Mouse (Mus musculus): ENCODE measurements around the gene Clcn5. TPM values are rescaled to one million over a fixed set of nuclear protein-coding genes. Genes with fewer than 3 reads are reported as not detected.

Clcn5 gene
- polyA plus RNA-seq, 1 experiment from 2014 or later, result 13.6 TPM

- peak overlapping the region; percentile 45 for H3K9ac ChIP-seq
- H3K4me2 ChIP-seq, result peak overlapping the region; percentile 56
- H3K4me3 ChIP-seq (replicated peaks), result peak overlapping the region; percentile 43
- H3K27ac ChIP-seq, result peak overlapping the region; percentile 94
- H3K36me3 ChIP-seq, result 0 out of 2 replicates have a peak, but pooled peaks cover 3% of the 10 kb centered on the region
- H3K27me3 ChIP-seq, result no peaks in the 10 kb centered on the region
- no peaks in the 10 kb centered on the region for H3K4me1 ChIP-seq
- no peaks in the 10 kb centered on the region for H3K9me3 ChIP-seq (replicated peaks)
- peak; percentile 93 for ATAC-seq (replicated peaks; ENCODE audit: low FRiP score)
- WGBS, result 16% methylated on average over 17 of the region's 17 CpGs
These were observed 130.8 kb downstream of the Clcn5 start for GRCm38 (mm10) chrX:7188311-7188807.

- Histone ChIP-seq H3K4me1 (no peaks in the 10 kb centered on the region), H3K4me3 (replicated peaks) (peak overlapping the region; percentile 43), H3K9ac (peak overlapping the region; percentile 45), H3K36me3 (0 out of 2 replicates have a peak, but pooled peaks cover 3% of the 10 kb centered on the region), H3K4me2 (peak overlapping the region; percentile 56), H3K27me3 (no peaks in the 10 kb centered on the region), H3K9me3 (replicated peaks) (no peaks in the 10 kb centered on the region), H3K27ac (peak overlapping the region; percentile 94)
- peak; percentile 55 for ATAC-seq (replicated peaks; ENCODE audit: low FRiP score)
- WGBS, result 28% methylated on average over 10 of the region's 10 CpGs
These were observed 131.5 kb downstream of the Clcn5 start for GRCm38 (mm10) chrX:7187455-7188310.

- Histone ChIP-seq H3K27me3 (no peaks in the 10 kb centered on the region), H3K9me3 (replicated peaks) (no peaks in the 10 kb centered on the region), H3K9ac (no peak overlapping the region), H3K27ac (no peak overlapping the region), H3K36me3 (peaks cover 3% of the 10 kb centered on the region; the same call in 1 of the 2 replicates), H3K4me1 (no peaks in the 10 kb centered on the region), H3K4me3 (replicated peaks) (no peak overlapping the region), H3K4me2 (no peak overlapping the region)
- 84% methylated on average over 5 of the region's 5 CpGs for WGBS
- no peak for ATAC-seq (replicated peaks; ENCODE audit: low FRiP score)
These were observed 149.0 kb downstream of the Clcn5 start for GRCm38 (mm10) chrX:7170156-7170555.

- H3K9me3 ChIP-seq (replicated peaks), result no peaks in the 10 kb centered on the region
- H3K4me1 ChIP-seq, result no peaks in the 10 kb centered on the region
- no peak overlapping the region for H3K27ac ChIP-seq
- no peaks in the 10 kb centered on the region for H3K27me3 ChIP-seq
- WGBS, result 72% methylated on average over 5 of the region's 5 CpGs
- peaks cover 3% of the 10 kb centered on the region; the same call in 1 of the 2 replicates for H3K36me3 ChIP-seq
- ATAC-seq (replicated peaks; ENCODE audit: low FRiP score), result no peak
- no peak overlapping the region for H3K9ac ChIP-seq
- no peak overlapping the region for H3K4me2 ChIP-seq
- no peak overlapping the region for H3K4me3 ChIP-seq (replicated peaks)
These were observed 150.4 kb downstream of the Clcn5 start for GRCm38 (mm10) chrX:7168799-7169198.

- peak; percentile 66; the same call in 1 of the 2 replicates for ATAC-seq (replicated peaks; ENCODE audit: low FRiP score)
- Histone ChIP-seq H3K36me3 (peaks cover 6% of the 10 kb centered on the region; the same call in 1 of the 2 replicates), H3K4me2 (no peak overlapping the region), H3K27ac (no peak overlapping the region), H3K9me3 (replicated peaks) (no peaks in the 10 kb centered on the region), H3K4me3 (replicated peaks) (no peak overlapping the region), H3K27me3 (no peaks in the 10 kb centered on the region), H3K9ac (no peak overlapping the region), H3K4me1 (no peaks in the 10 kb centered on the region)
- 72% methylated on average over 3 of the region's 3 CpGs for WGBS
These were observed 161.2 kb downstream of the Clcn5 start for GRCm38 (mm10) chrX:7157976-7158375.

- Histone ChIP-seq H3K4me3 (replicated peaks) (no peak overlapping the region), H3K9me3 (replicated peaks) (no peaks in the 10 kb centered on the region), H3K36me3 (no peaks in the 10 kb centered on the region), H3K9ac (no peak overlapping the region), H3K27me3 (no peaks in the 10 kb centered on the region), H3K4me1 (no peaks in the 10 kb centered on the region), H3K4me2 (no peak overlapping the region), H3K27ac (no peak overlapping the region)
- 65% methylated on average over 6 of the region's 6 CpGs for WGBS
- ATAC-seq (replicated peaks; ENCODE audit: low FRiP score), result no peak
These were observed 163.0 kb downstream of the Clcn5 start for GRCm38 (mm10) chrX:7156026-7156732.

GRCm38 (mm10) chrX:7150129-7150528 is 169.0 kb downstream of the Clcn5 start:
- Histone ChIP-seq H3K36me3 (no peaks in the 10 kb centered on the region), H3K9me3 (replicated peaks) (no peaks in the 10 kb centered on the region)

GRCm38 (mm10) chrX:7146156-7146555 is 173.0 kb downstream of the Clcn5 start:
- WGBS, result 54% methylated on average over 7 of the region's 7 CpGs
- Histone ChIP-seq H3K27ac (no peak overlapping the region), H3K36me3 (no peaks in the 10 kb centered on the region), H3K4me1 (no peaks in the 10 kb centered on the region), H3K4me3 (replicated peaks) (no peak overlapping the region), H3K27me3 (no peaks in the 10 kb centered on the region), H3K9me3 (replicated peaks) (no peaks in the 10 kb centered on the region), H3K4me2 (no peak overlapping the region), H3K9ac (no peak overlapping the region)
- ATAC-seq (replicated peaks; ENCODE audit: low FRiP score), result no peak

More at GRCm38 (mm10) chrX:7150129-7150528, 169.0 kb downstream of the Clcn5 start:
- Histone ChIP-seq H3K4me2 (no peak overlapping the region), H3K4me1 (no peaks in the 10 kb centered on the region), H3K9ac (no peak overlapping the region), H3K27ac (no peak overlapping the region), H3K27me3 (no peaks in the 10 kb centered on the region), H3K4me3 (replicated peaks) (no peak overlapping the region)
- no peak for ATAC-seq (replicated peaks; ENCODE audit: low FRiP score)
- 76% methylated on average over 4 of the region's 4 CpGs for WGBS

GRCm38 (mm10) chrX:7121618-7122280 is 197.4 kb downstream of the Clcn5 start:
- no peaks in the 10 kb centered on the region for H3K36me3 ChIP-seq
- H3K9me3 ChIP-seq (replicated peaks), result no peaks in the 10 kb centered on the region
- no peaks in the 10 kb centered on the region for H3K4me1 ChIP-seq
- H3K27me3 ChIP-seq, result no peaks in the 10 kb centered on the region
- whole genome bisulfite sequencing, result 62% methylated on average over 4 of the region's 4 CpGs
- no peak overlapping the region for H3K27ac ChIP-seq
- ATAC-seq (replicated peaks; ENCODE audit: low FRiP score), result no peak
- no peak overlapping the region for H3K4me3 ChIP-seq (replicated peaks)
- H3K9ac ChIP-seq, result no peak overlapping the region
- no peak overlapping the region for H3K4me2 ChIP-seq

- Histone ChIP-seq H3K9me3 (replicated peaks) (no peaks in the 10 kb centered on the region), H3K4me1 (no peaks in the 10 kb centered on the region), H3K4me2 (no peak overlapping the region), H3K36me3 (no peaks in the 10 kb centered on the region), H3K4me3 (replicated peaks) (no peak overlapping the region), H3K9ac (no peak overlapping the region), H3K27me3 (no peaks in the 10 kb centered on the region), H3K27ac (no peak overlapping the region)
- 88% methylated on average over 3 of the region's 3 CpGs for WGBS
- ATAC-seq (replicated peaks; ENCODE audit: low FRiP score), result no peak
These were observed 204.3 kb downstream of the Clcn5 start for GRCm38 (mm10) chrX:7114885-7115284.
